Comparison of ENCODE assay signal across 15 mouse cellular contexts in genomic region chr7:80457831-80458343, GRCm38 (mm10). TPM values are rescaled to one million over a fixed set of nuclear protein-coding genes. Genes with fewer than 3 reads are reported as not detected.
A peak's percentile ranks its signal among the peaks of the same experiment; 100 is the strongest.
DNase-seq lines count a peak whose midpoint lies in the region; ATAC-seq and TF ChIP-seq lines count a peak whose summit lies in the region.
"Had no signal": no experiment of that assay in that cellular context is flagged by ENCODE, and none has a peak within 500 bp of the region (broad histone marks: within the 10 kb centered on the region; RNA-seq: fewer than 3 reads in every experiment).

No protein-coding gene starts in this region.

- intact Hi-C loops in heart, postnatal 36 days (cut with DNase I): no loop called here

- 0 out of 2 replicates have a peak, but pooled peaks have one; percentile 36 for ATAC-seq in heart, embryonic 12.5 days (ENCODE audit: insufficient number of reproducible peaks, low FRiP score)
- ATAC-seq: forebrain, embryonic 14.5 days; hindbrain, embryonic 16.5 days had no signal

- DNase-seq in heart, embryonic 10.5 days (ENCODE audit: low spot score): no peak
- no peak for DNase-seq in heart, postnatal 36 days
- peak; percentile 43 for DNase-seq in lung, postnatal 10 days
- no peak for DNase-seq in lung, postnatal 25 days (ENCODE audit: low spot score)
- DNase-seq in layer of hippocampus, adult 18-20 months (ENCODE audit: low spot score in 2 of 2): no peak
- DNase-seq: cerebellum, adult 18-20 months; kidney, adult 9 months; liver, embryonic 13.5 days; right cerebral cortex, adult 18-20 months had no signal

- peak overlapping the region; percentile 48 for H3K27ac ChIP-seq in heart, embryonic 10.5 days
- H3K27ac ChIP-seq in heart, embryonic 12.5 days (ENCODE audit: poor library complexity, severe bottlenecking): peak overlapping the region; percentile 53
- H3K27ac ChIP-seq: liver, embryonic 13.5 days; midbrain, embryonic 12.5 days; neural tube, embryonic 13.5 days had no signal

- TF ChIP-seq POLR2A in myocyte (IDR thresholded peaks at IDR 0.05; ENCODE audit: insufficient read length, low read depth): no peak

- H3K27me3 ChIP-seq in heart, embryonic 10.5 days (ENCODE audit: insufficient read depth, poor library complexity, severe bottlenecking): no peaks in the 10 kb centered on the region
- H3K27me3 ChIP-seq in heart, embryonic 12.5 days (replicated peaks): no peaks in the 10 kb centered on the region
- H3K27me3 ChIP-seq in myocyte (ENCODE audit: control insufficient read depth, insufficient read depth, insufficient read length): no peaks in the 10 kb centered on the region
- H3K27me3 ChIP-seq: liver, embryonic 13.5 days; midbrain, embryonic 12.5 days; neural tube, embryonic 13.5 days had no signal

- H3K9ac ChIP-seq in heart, embryonic 12.5 days: peak overlapping the region; percentile 34
- H3K9ac ChIP-seq: liver, embryonic 13.5 days; midbrain, embryonic 12.5 days; neural tube, embryonic 13.5 days had no signal

- no peaks in the 10 kb centered on the region for H3K9me3 ChIP-seq in heart, embryonic 10.5 days
- H3K9me3 ChIP-seq in heart, embryonic 12.5 days (replicated peaks): no peaks in the 10 kb centered on the region
- H3K9me3 ChIP-seq: liver, embryonic 13.5 days; midbrain, embryonic 12.5 days; neural tube, embryonic 13.5 days had no signal

- H3K36me3 ChIP-seq in heart, embryonic 10.5 days: peaks cover 68% of the 10 kb centered on the region
- H3K36me3 ChIP-seq in heart, embryonic 12.5 days: peaks cover 42% of the 10 kb centered on the region
- no peaks in the 10 kb centered on the region for H3K36me3 ChIP-seq in myocyte (ENCODE audit: control insufficient read depth, insufficient read depth)

- 65% methylated on average over 3 of the region's 3 CpGs for WGBS in heart, embryonic 10.5 days
- 40% methylated on average over 3 of the region's 3 CpGs for WGBS in heart, embryonic 12.5 days

- H3K4me1 ChIP-seq in heart, embryonic 10.5 days: peaks cover 31% of the 10 kb centered on the region
- peaks cover 27% of the 10 kb centered on the region for H3K4me1 ChIP-seq in heart, embryonic 12.5 days (replicated peaks)
- H3K4me1 ChIP-seq: midbrain, embryonic 12.5 days; neural tube, embryonic 13.5 days had no signal

- H3K79me2 ChIP-seq in myocyte (ENCODE audit: control insufficient read depth, insufficient read depth): no peaks in the 10 kb centered on the region

- no peak overlapping the region for H3ac ChIP-seq in myocyte (ENCODE audit: control insufficient read depth, insufficient read length)

- no peak overlapping the region for H3K4me3 ChIP-seq in heart, embryonic 10.5 days
- H3K4me3 ChIP-seq in heart, embryonic 12.5 days: no peak overlapping the region
- no peak overlapping the region for H3K4me3 ChIP-seq in myocyte
- H3K4me3 ChIP-seq: liver, embryonic 13.5 days; midbrain, embryonic 12.5 days; neural tube, embryonic 13.5 days had no signal

- no peak overlapping the region for H3K4me2 ChIP-seq in heart, embryonic 12.5 days
- peak overlapping the region; percentile 57 for H3K4me2 ChIP-seq in myocyte (ENCODE audit: low read depth)
- H3K4me2 ChIP-seq: liver, embryonic 13.5 days; midbrain, embryonic 12.5 days; neural tube, embryonic 13.5 days had no signal

TF ChIP-seq in myocyte, 11 proteins besides CTCF, POLR2A, EP300 and RAD21:
- TF ChIP-seq MYOG (IDR thresholded peaks at IDR 0.05; ENCODE audit: control insufficient read depth in 1 of 3, insufficient read depth in 1 of 3, insufficient read length in 2 of 3, low read depth in 2 of 3): no peak
- no peak for TF ChIP-seq CEBPB (IDR thresholded peaks at IDR 0.05; ENCODE audit: insufficient read depth, poor library complexity, severe bottlenecking)
- no peak for TF ChIP-seq MYOD1 (IDR thresholded peaks at IDR 0.05; ENCODE audit: control insufficient read depth in 1 of 3, insufficient read length in 2 of 3, low read depth in 2 of 3)
- TF ChIP-seq MAX (IDR thresholded peaks at IDR 0.05; ENCODE audit: low read depth): no peak
- TF ChIP-seq REST (IDR thresholded peaks at IDR 0.05; ENCODE audit: insufficient read depth, insufficient read length): no peak
- no peak for TF ChIP-seq POLR2AphosphoS2 (IDR thresholded peaks at IDR 0.05; ENCODE audit: insufficient read length, low read depth)
- TF ChIP-seq TCF3 (IDR thresholded peaks at IDR 0.05; ENCODE audit: insufficient read length, low read depth): no peak
- no peak for TF ChIP-seq E2F4 (IDR thresholded peaks at IDR 0.05; ENCODE audit: insufficient read depth)
- TF ChIP-seq SRF (IDR thresholded peaks at IDR 0.05; ENCODE audit: control insufficient read depth, insufficient read length, low read depth): no peak
- TF ChIP-seq TCF12 (IDR thresholded peaks at IDR 0.05; ENCODE audit: insufficient read depth, poor library complexity, severe bottlenecking): no peak
- TF ChIP-seq USF1 (IDR thresholded peaks at IDR 0.05; ENCODE audit: low read depth): no peak

RNA-seq across cellular contexts. Expression of gene Furin, which starts 52.7 kb away (rescaled TPM):
- 18.1 and 20.7 TPM in 2 replicates for polyA plus RNA-seq in heart, embryonic 10.5 days (2016; fragmentation: Nextera tagmentation; extraction: Ambion mirVana)
- 100 to 1,000 TPM; 111 to 120 TPM for total RNA-seq in heart, postnatal 36 days (2021)
- polyA plus RNA-seq in heart, embryonic 12.5 days (2016; fragmentation: Nextera tagmentation; extraction: Ambion mirVana): 24.5 and 25.9 TPM in 2 replicates
- 64.1 TPM for polyA plus RNA-seq in myocyte (2012; fragmentation: generic; extraction: Trizol)
- 10 to 100 TPM; 37.7 to 43.7 TPM for total RNA-seq in layer of hippocampus, adult 18-20 months (2021)
